Mouse (Mus musculus) monocyte, adult 2 months (primary cell): ENCODE measurements at regions not wholly inside any gene's neighbourhood (a gene's known extent, or its start where the extent isn't known, plus 50 kb on each side); places are given as distances from the start of the nearest gene placed in this dataset.

Experiments used
- DNase-seq, 2 experiments: peaks; one replicate each; pipeline ENCODE4 v3.0.0; 2022; ENCODE audit warnings: low spot score in 2 of 2, low read depth in 1 of 2

DNA sequence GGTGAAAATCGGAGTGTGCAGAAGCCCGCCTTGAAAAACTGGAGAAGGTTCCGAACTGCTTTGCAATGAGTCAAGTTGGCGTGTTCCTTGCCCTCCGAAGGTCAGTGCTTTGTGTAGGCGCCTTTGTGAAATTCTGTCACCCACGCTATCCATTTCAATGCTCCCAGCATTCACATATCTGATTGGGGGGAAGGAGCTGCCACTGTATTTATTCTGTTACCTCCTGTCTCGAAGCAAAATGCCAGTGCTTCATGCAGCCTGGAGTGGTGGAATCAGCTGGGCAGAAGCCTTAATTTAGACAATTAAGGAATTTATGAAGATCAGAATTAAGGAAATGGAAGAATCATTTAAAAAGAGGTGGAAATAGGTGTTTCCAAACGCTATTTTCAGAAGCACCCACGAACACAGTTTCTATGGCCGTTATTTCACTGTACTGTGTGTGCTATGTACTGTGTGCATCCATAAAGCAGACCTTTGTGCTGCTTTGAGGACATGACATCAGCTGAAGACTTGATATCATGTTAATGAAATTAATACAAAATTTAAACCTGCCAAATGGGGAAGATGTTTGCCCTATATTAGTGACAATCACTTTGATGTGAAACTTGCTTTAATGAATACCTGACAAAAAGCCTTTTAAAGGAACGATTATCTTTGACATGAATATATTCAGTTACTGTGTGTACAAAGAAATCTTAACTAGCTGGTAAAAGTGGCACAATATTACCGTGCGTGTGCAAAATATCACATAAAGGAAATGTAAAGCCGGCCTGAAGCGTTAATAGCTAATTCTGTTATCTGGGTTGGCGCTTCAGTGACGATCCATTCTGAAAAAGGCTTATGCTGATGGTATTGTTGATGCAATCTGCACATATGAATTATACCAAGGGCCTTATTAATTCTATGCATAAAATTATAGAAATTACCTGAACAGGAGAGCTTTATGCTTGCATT is 72.9 kb upstream of the Gls start:
- DNase-seq = no peak

DNA sequence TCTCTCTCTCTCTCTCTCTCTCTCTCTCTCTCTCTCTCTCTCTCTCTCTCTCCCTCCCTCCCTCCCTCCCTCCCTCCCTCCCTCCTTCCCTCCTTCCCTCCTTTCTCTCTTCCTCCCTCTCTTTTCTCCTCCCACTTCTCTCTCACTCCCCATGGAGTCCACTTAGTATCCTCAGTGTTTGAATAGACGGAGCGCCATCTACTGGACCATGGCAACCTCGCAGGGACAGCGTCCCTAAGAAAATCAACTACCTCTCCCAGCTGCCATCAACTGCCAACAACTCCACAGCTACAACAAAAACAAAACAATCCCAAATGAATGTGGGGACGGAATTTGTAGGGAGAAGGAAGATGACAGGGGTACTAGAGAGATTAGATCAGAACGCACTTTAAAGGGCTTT is 69.5 kb upstream of the Gls start:
- peak in 1 of 2 experiments; percentile 19 for DNase-seq

DNA sequence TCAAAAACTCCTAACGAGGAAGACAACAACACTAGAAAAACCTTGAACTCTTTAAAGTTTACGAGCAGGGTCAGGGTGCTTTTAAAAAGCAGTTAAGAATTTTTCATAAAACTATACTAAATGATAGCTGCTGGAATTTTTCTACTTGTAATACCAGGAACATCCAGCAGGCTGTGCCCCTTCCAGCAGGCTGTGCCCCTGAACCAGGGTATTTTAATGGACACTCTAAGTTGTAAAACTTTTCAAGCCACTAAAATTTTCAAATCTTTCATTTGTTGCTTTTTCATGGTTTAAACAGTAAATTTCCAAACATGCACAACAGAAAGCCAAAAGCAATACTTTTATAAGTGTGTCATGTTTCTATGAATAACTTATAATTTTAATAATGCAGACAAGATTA is 68.2 kb upstream of the Gls start:
- DNase-seq = no peak

DNA sequence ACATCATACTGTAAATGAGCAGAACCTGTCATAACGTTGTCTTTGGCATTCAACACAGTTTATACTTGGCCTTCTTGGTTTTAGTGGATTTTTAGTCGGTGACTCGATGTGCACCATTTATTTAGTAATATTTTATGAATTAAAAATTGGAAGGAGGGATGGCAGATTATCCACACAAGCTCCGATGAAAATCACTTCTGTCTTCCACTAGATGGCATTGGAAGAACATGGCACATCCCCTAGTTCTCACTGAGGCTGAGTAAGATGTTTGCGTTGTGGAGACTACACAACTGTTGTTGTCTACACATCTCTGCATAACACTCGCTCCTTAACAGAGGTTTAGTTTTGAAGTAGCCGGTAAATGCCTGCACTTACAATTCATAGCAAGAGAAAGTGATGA is 66.5 kb upstream of the Gls start:
- DNase-seq = no peak

DNA sequence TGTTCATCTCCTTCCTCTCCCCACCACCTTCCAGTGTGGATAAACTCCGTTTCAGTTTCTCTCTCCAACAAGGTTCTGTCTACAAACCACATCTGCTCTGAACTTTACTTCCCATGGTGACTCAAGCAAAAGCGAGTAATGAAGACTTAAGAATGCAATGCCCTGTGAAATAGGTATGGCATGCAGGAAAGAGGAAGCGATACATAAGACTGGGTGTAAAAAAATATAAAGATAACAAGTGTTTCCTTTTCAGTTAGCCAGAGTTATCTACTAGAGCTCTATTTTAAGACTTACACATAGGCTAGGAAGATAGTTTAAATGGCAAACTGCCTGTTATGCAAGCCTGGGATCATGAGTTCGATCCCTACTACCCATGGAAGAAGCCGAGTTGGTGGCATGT is 65.3 kb upstream of the Gls start:
- DNase-seq = no peak

DNA sequence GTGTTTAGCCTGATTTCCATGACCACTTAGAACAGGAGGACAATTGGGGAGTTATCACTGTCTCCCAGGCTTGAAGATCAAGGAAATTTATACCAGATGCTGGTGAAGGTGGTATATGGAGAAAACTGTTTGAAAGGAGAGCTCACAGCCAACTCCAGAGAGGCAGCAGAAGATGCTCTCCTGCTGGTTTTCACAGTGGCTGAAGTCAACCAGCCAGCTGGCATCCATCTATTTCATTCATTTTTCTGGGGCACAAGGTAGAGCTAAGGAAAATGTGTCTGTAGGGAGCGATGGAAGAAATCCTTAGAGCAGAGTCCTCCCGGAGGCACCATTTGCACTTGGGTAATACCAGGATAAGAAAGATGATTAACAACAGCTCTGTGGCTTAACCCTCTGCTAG is 63.1 kb upstream of the Gls start:
- no peak for DNase-seq

DNA sequence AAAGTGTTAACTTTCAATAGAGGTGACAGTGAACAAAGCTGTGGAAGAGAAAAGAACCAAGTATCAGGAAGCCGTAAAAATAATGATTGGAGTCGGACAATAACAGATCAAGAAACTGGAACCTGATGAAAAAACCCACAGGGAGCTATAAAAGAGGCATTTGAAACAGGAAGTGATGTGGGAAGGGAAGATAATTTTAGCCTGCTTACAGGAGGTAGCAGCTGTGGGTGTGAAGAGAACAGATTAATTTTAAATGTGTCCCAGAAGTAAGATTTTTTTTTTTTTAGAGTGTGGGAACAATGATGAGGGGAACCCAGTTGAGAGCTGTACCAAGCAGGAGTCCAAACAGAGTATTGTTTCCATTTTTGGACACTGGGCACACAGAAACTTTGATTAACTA is 61.5 kb upstream of the Gls start:
- no peak for DNase-seq

DNA sequence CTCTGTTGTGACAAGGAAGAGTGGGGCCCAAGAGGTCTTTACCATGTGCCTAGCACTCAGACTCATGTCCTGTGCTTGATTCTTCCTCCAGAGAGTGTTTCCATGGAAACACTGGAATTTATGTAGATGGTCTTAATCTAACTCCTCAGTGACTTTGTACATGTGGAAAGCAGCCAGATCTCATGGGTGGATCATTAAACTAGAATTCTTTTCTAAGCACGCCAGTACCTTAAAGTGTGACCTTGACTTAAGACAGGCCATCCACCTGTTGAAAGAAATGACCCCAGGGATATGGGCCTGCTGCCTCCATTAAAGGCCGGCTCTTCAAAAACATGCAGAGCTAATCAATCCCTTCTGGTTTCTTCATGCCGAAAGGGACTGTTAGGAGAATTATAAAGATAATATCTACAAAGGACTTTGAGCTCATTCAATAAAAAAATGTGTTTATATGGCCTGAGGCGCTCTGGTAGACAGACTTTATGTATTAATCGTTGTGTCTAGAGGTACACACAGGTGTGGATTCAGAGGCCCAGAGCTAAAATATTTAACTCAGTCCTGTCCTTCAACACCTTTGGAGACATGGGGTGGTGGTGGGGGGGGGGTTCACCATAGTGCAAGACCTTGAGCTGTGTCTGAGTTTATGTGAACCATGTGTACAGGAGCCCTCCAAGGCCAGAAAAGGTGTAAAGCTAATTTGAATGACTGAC is 60.5 kb upstream of the Gls start:
- no peak for DNase-seq
